Mouse (Mus musculus) gastrocnemius, adult 2 months (tissue): ENCODE measurements at regions not wholly inside any gene's neighbourhood (a gene's known extent, or its start where the extent isn't known, plus 50 kb on each side); places are given as distances from the start of the nearest gene placed in this dataset.

Source experiments
- DNase-seq: peaks from one replicate; pipeline ENCODE4 v3.0.0; 2022
- H3K27ac ChIP-seq: fragments of 200-600 bp; 2 replicates; pipeline ENCODE4 v1.8.1; 2022; ENCODE audit warnings: mild to moderate bottlenecking
- H3K4me3 ChIP-seq: fragments of 200-600 bp; 2 replicates; pipeline ENCODE4 v1.8.1; 2022; ENCODE audit warnings: mild to moderate bottlenecking, moderate library complexity
- CTCF ChIP-seq: fragments of 200-600 bp; IDR thresholded peaks from 2 replicates; pipeline ENCODE4 v1.8.1; 2022; ENCODE audit warnings: antibody characterized with exemption, mild to moderate bottlenecking, moderate library complexity
- intact Hi-C: fragments of 180-260 bp; cut with DNase I; formaldehyde crosslinking; loops from one replicate; pipeline ENCODE4 v1.15.1; 2025

- DNase-seq: no peak
- intact Hi-C loops: no loop called here
- Histone ChIP-seq H3K4me3 (no peak overlapping the region), H3K27ac (no peak overlapping the region)
- no peak for TF ChIP-seq CTCF
Observed at GRCm38 (mm10) chr1:169822034-169822433, 74.6 kb upstream of the Rgs4 start.

- H3K27ac ChIP-seq: no peak overlapping the region
- no peak for TF ChIP-seq CTCF
- no peak for DNase-seq
- intact Hi-C loops: no loop called here
- no peak overlapping the region for H3K4me3 ChIP-seq
Observed at GRCm38 (mm10) chr1:169819404-169819949, 72.0 kb upstream of the Rgs4 start.

- no peak for DNase-seq
- Histone ChIP-seq H3K27ac (no peak overlapping the region), H3K4me3 (no peak overlapping the region)
- no peak for TF ChIP-seq CTCF
- intact Hi-C loops: no loop called here
Observed at GRCm38 (mm10) chr1:169816939-169817338, 69.5 kb upstream of the Rgs4 start.

- H3K27ac ChIP-seq: no peak overlapping the region
- no peak overlapping the region for H3K4me3 ChIP-seq
- no peak for DNase-seq
- no peak for TF ChIP-seq CTCF
- intact Hi-C loops: no loop called here
Observed at GRCm38 (mm10) chr1:169812512-169813101, 65.2 kb upstream of the Rgs4 start.

GRCm38 (mm10) chr1:169803428-169804138 lies 56.1 kb upstream of the Rgs4 start:
- no peak overlapping the region for H3K4me3 ChIP-seq
- no peak overlapping the region for H3K27ac ChIP-seq
- intact Hi-C loops: no loop called here
- DNase-seq: no peak
- no peak for TF ChIP-seq CTCF

- no peak for TF ChIP-seq CTCF
- intact Hi-C loops: no loop called here
- DNase-seq: no peak
- Histone ChIP-seq H3K4me3 (no peak overlapping the region), H3K27ac (no peak overlapping the region)
Observed at GRCm38 (mm10) chr1:169802868-169803267, 55.4 kb upstream of the Rgs4 start.

- TF ChIP-seq CTCF: no peak
- intact Hi-C loops: no loop called here
- Histone ChIP-seq H3K27ac (no peak overlapping the region), H3K4me3 (no peak overlapping the region)
- no peak for DNase-seq
Observed at GRCm38 (mm10) chr1:169802053-169802830, 54.8 kb upstream of the Rgs4 start.
